Comparison of ENCODE assay signal across 8 mouse cellular contexts in genomic region chr1:45925500-45926392, GRCm38 (mm10). TPM values are rescaled to one million over a fixed set of nuclear protein-coding genes. Genes with fewer than 3 reads are reported as not detected.
DNase-seq lines count a peak whose midpoint lies in the region; ATAC-seq and TF ChIP-seq lines count a peak whose summit lies in the region.

No protein-coding gene starts in this region.

- peaks cover 6% of the 10 kb centered on the region; the same call in 1 of the 2 replicates for H3K27me3 ChIP-seq in forebrain, embryonic 14.5 days (replicated peaks; ENCODE audit: control insufficient read depth, insufficient read depth, low read length)
- no peaks in the 10 kb centered on the region for H3K27me3 ChIP-seq in lung, embryonic 14.5 days (ENCODE audit: insufficient read depth, low read length)

- under 1% methylated on average over 51 of the region's 53 CpGs for WGBS in forebrain, embryonic 14.5 days
- 1% methylated on average over 52 of the region's 53 CpGs for WGBS in lung, embryonic 14.5 days

- H3K9me3 ChIP-seq in forebrain, embryonic 14.5 days (replicated peaks; ENCODE audit: control insufficient read depth, low read length) = no peaks in the 10 kb centered on the region
- H3K9me3 ChIP-seq in lung, embryonic 14.5 days (ENCODE audit: low read depth, low read length) = no peaks in the 10 kb centered on the region

- ATAC-seq in forebrain, embryonic 14.5 days = peak; percentile 99
- peak; percentile 96 for ATAC-seq in lung, embryonic 14.5 days (ENCODE audit: insufficient read depth)

- DNase-seq in MN1 (ENCODE audit: low spot score) = peak; percentile 88
- DNase-seq in cerebellum, adult 11-12 months = peak; percentile 12
- DNase-seq in forebrain, embryonic 14.5 days (ENCODE audit: low spot score) = peak; percentile 77
- peak; percentile 85 to 87 for DNase-seq in heart, postnatal 10 days
- peak; percentile 19 to 55 for DNase-seq in layer of hippocampus, adult 18-20 months (ENCODE audit: low spot score in 2 of 2)
- peak; percentile 92 for DNase-seq in lung, embryonic 14.5 days
- peak; percentile 53 for DNase-seq in ovary, postnatal 10 days (ENCODE audit: low spot score)
- DNase-seq in urinary bladder, postnatal 10 days (ENCODE audit: low spot score) = peak; percentile 18

- H3K27ac ChIP-seq in forebrain, embryonic 14.5 days (ENCODE audit: low read depth, low read length) = no peak overlapping the region
- H3K27ac ChIP-seq in lung, embryonic 14.5 days (ENCODE audit: low read depth) = peak overlapping the region; percentile 85

- peaks cover 3% of the 10 kb centered on the region for H3K4me1 ChIP-seq in forebrain, embryonic 14.5 days (ENCODE audit: control insufficient read depth, insufficient read depth, low read length)
- peaks cover 8% of the 10 kb centered on the region; the same call in 1 of the 2 replicates for H3K4me1 ChIP-seq in lung, embryonic 14.5 days (ENCODE audit: insufficient read depth)

- H3K4me2 ChIP-seq in forebrain, embryonic 14.5 days (ENCODE audit: low read length) = peak overlapping the region; percentile 85
- peak overlapping the region; percentile 95 for H3K4me2 ChIP-seq in lung, embryonic 14.5 days

- no peak for TF ChIP-seq CTCF in lung, embryonic 14.5 days (IDR thresholded peaks at IDR 0.05; ENCODE audit: low read depth)

- peak overlapping the region; percentile 65 for H3K4me3 ChIP-seq in forebrain, embryonic 14.5 days (ENCODE audit: low read depth, low read length)
- peak overlapping the region; percentile 55 for H3K4me3 ChIP-seq in lung, embryonic 14.5 days (ENCODE audit: low read depth, low read length)

- intact Hi-C loops in heart, postnatal 10 days (cut with DNase I) = loop anchor here (2.0 kb wide), 2 partner anchors 59 to 101 kb away; no protein-coding TSS in a partner anchor

- no peaks in the 10 kb centered on the region for H3K36me3 ChIP-seq in forebrain, embryonic 14.5 days (ENCODE audit: control insufficient read depth, insufficient read depth, low read length)
- 0 out of 2 replicates have a peak, but pooled peaks cover 2% of the 10 kb centered on the region for H3K36me3 ChIP-seq in lung, embryonic 14.5 days (ENCODE audit: insufficient read depth)

- peak overlapping the region; percentile 66 for H3K9ac ChIP-seq in forebrain, embryonic 14.5 days (ENCODE audit: low read length)
- H3K9ac ChIP-seq in lung, embryonic 14.5 days = peak overlapping the region; percentile 51

RNA-seq across cellular contexts. Expression of gene Slc40a1, which starts 0.6 kb away (rescaled TPM):
- polyA plus RNA-seq in forebrain, embryonic 14.5 days (2014; fragmentation: Nextera tagmentation; extraction: Ambion mirVana) = 29.6 and 40.1 TPM in 2 replicates
- 10 to 100 TPM; 15.2 to 19.4 TPM for total RNA-seq in heart, postnatal 10 days (2021)
- 1 to 10 TPM; 7.1 to 8.5 TPM for total RNA-seq in layer of hippocampus, adult 18-20 months (2021)
- polyA plus RNA-seq in lung, embryonic 14.5 days (2014; fragmentation: Nextera tagmentation; extraction: Ambion mirVana) = 47.3 and 52.0 TPM in 2 replicates

RNA-seq across cellular contexts. Expression of gene Gm5269, which starts 35.7 kb away (rescaled TPM):
- polyA plus RNA-seq in forebrain, embryonic 14.5 days (2014; fragmentation: Nextera tagmentation; extraction: Ambion mirVana) = not detected in 2 replicates
- total RNA-seq in heart, postnatal 10 days (2021) = not detected
- total RNA-seq in layer of hippocampus, adult 18-20 months (2021) = not detected
- not detected in 2 replicates for polyA plus RNA-seq in lung, embryonic 14.5 days (2014; fragmentation: Nextera tagmentation; extraction: Ambion mirVana)

Comparison
In these comparisons a context has a peak if more than half of its experiments do, and no peak if none do; other contexts are left out.
1. DNase-seq: peak in every context shown above with its lines; median percentile 92 in lung, embryonic 14.5 days; 88 in MN1; 86 in heart, postnatal 10 days; 77 in forebrain, embryonic 14.5 days; 53 in ovary, postnatal 10 days; 37 in layer of hippocampus, adult 18-20 months; 18 in urinary bladder, postnatal 10 days; 12 in cerebellum, adult 11-12 months.